Comparison of ENCODE assay signal across 15 mouse cellular contexts in the genomic region with DNA sequence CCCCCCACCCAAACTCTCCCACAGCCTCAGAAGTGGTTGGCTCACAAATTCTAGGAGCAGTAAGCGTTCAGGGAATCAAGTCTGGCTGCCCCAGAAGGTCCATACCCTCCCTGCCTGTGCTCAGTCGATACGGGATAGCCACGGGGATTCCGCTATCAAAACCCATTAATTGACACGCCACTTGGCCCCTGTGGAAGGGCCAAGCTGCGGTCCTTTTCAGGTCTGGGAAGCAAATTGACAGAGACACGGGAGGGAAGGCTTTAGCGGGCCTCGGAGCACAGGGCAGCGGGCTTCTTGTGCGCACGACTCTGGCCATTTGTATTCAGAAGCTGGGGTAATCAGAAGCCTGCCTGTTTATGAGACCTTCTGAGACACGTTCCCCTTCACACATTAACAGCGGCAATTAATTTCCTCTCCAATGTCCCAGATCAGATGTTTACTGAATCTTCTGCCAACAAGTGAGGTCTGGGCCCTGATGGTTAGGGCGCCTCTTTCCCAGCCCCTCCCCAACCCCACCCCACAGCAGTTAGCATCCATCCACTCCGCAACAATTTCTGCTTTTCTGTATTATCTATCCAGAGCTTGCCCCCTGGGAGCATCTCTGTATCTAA.
DNase-seq lines count a peak whose midpoint lies in the region; ATAC-seq lines count a peak whose summit lies in the region.
"Had no signal": no experiment of that assay in that cellular context is flagged by ENCODE, and none has a peak within 500 bp of the region (broad histone marks: within the 10 kb centered on the region; RNA-seq: fewer than 3 reads in every experiment).

No protein-coding gene starts in this region.

- no peak overlapping the region for H3K9ac ChIP-seq in forebrain, embryonic 11.5 days (ENCODE audit: low read length)
- H3K9ac ChIP-seq in midbrain, embryonic 11.5 days (ENCODE audit: low read length) = no peak overlapping the region
- no peak overlapping the region for H3K9ac ChIP-seq in neural tube, embryonic 14.5 days (replicated peaks; ENCODE audit: low read depth, low read length)
- H3K9ac ChIP-seq: heart, embryonic 15.5 days; limb, embryonic 15.5 days; lung, embryonic 14.5 days had no signal

- peaks cover 5% of the 10 kb centered on the region; the same call in 1 of the 2 replicates for H3K9me3 ChIP-seq in forebrain, embryonic 10.5 days
- H3K9me3 ChIP-seq in forebrain, embryonic 11.5 days (ENCODE audit: control insufficient read depth, low read length) = no peaks in the 10 kb centered on the region
- no peaks in the 10 kb centered on the region for H3K9me3 ChIP-seq in hindbrain, embryonic 10.5 days
- H3K9me3 ChIP-seq in midbrain, embryonic 11.5 days (ENCODE audit: control insufficient read depth, low read length) = no peaks in the 10 kb centered on the region
- H3K9me3 ChIP-seq in neural tube, embryonic 14.5 days (ENCODE audit: control insufficient read depth, low read length) = no peaks in the 10 kb centered on the region
- H3K9me3 ChIP-seq: heart, embryonic 15.5 days; limb, embryonic 15.5 days had no signal

- H3K27me3 ChIP-seq in forebrain, embryonic 10.5 days (ENCODE audit: poor library complexity, severe bottlenecking) = no peaks in the 10 kb centered on the region
- no peaks in the 10 kb centered on the region for H3K27me3 ChIP-seq in forebrain, embryonic 11.5 days (ENCODE audit: control insufficient read depth, insufficient read depth, low read length)
- H3K27me3 ChIP-seq in hindbrain, embryonic 10.5 days (ENCODE audit: insufficient read depth, poor library complexity, severe bottlenecking) = no peaks in the 10 kb centered on the region
- no peaks in the 10 kb centered on the region for H3K27me3 ChIP-seq in midbrain, embryonic 11.5 days (ENCODE audit: control insufficient read depth, insufficient read depth, low read length)
- H3K27me3 ChIP-seq in neural tube, embryonic 14.5 days (ENCODE audit: control insufficient read depth, insufficient read depth, low read length) = no peaks in the 10 kb centered on the region
- H3K27me3 ChIP-seq: heart, embryonic 15.5 days; limb, embryonic 15.5 days had no signal

- H3K27ac ChIP-seq in forebrain, embryonic 10.5 days = peak overlapping the region; percentile 36
- no peak overlapping the region for H3K27ac ChIP-seq in forebrain, embryonic 11.5 days (ENCODE audit: low read depth, low read length)
- peak overlapping the region; percentile 70 for H3K27ac ChIP-seq in hindbrain, embryonic 10.5 days
- no peak overlapping the region for H3K27ac ChIP-seq in midbrain, embryonic 11.5 days (ENCODE audit: low read depth, low read length)
- no peak overlapping the region for H3K27ac ChIP-seq in neural tube, embryonic 14.5 days (ENCODE audit: low read depth, low read length)
- H3K27ac ChIP-seq: heart, embryonic 15.5 days; limb, embryonic 15.5 days had no signal

- 79% methylated on average over 17 of the region's 17 CpGs for WGBS in forebrain, embryonic 10.5 days
- WGBS in forebrain, embryonic 11.5 days = 58% methylated on average over 17 of the region's 17 CpGs
- WGBS in hindbrain, embryonic 10.5 days = 60% methylated on average over 17 of the region's 17 CpGs
- WGBS in midbrain, embryonic 11.5 days = 57% methylated on average over 17 of the region's 17 CpGs
- 26% methylated on average over 17 of the region's 17 CpGs for WGBS in neural tube, embryonic 14.5 days

- no peaks in the 10 kb centered on the region for H3K36me3 ChIP-seq in forebrain, embryonic 10.5 days (replicated peaks)
- no peaks in the 10 kb centered on the region for H3K36me3 ChIP-seq in forebrain, embryonic 11.5 days (ENCODE audit: control insufficient read depth, insufficient read depth, low read length)
- H3K36me3 ChIP-seq in hindbrain, embryonic 10.5 days = no peaks in the 10 kb centered on the region
- H3K36me3 ChIP-seq in midbrain, embryonic 11.5 days (ENCODE audit: control insufficient read depth, insufficient read depth, low read length) = no peaks in the 10 kb centered on the region
- H3K36me3 ChIP-seq in neural tube, embryonic 14.5 days (ENCODE audit: control insufficient read depth, insufficient read depth, low read length) = no peaks in the 10 kb centered on the region
- H3K36me3 ChIP-seq: heart, embryonic 15.5 days; limb, embryonic 15.5 days had no signal

- DNase-seq in forebrain, embryonic 10.5 days (ENCODE audit: extremely low spot score, low spot score) = no peak
- no peak for DNase-seq in forebrain, embryonic 11.5 days (ENCODE audit: low spot score)
- peak; percentile 23 for DNase-seq in hindbrain, embryonic 10.5 days (ENCODE audit: low spot score)
- no peak for DNase-seq in midbrain, embryonic 11.5 days (ENCODE audit: low spot score, missing footprints)
- no peak for DNase-seq in adipocyte (ENCODE audit: low spot score)
- DNase-seq in gastrocnemius, postnatal 4 days (ENCODE audit: low spot score in 2 of 2) = no peak
- DNase-seq in urinary bladder, adult 18-20 months (ENCODE audit: low spot score in 2 of 2) = no peak
- DNase-seq: cerebellum, adult 11 months; kidney, adult 9 months; lung, embryonic 14.5 days; thymus, adult 18-20 months had no signal

- peaks cover 35% of the 10 kb centered on the region for H3K4me1 ChIP-seq in forebrain, embryonic 10.5 days
- 0 out of 2 replicates have a peak, but pooled peaks cover 2% of the 10 kb centered on the region for H3K4me1 ChIP-seq in forebrain, embryonic 11.5 days (replicated peaks; ENCODE audit: control insufficient read depth, insufficient read depth, low read length)
- H3K4me1 ChIP-seq in hindbrain, embryonic 10.5 days (replicated peaks) = peaks cover 56% of the 10 kb centered on the region
- peaks cover 9% of the 10 kb centered on the region for H3K4me1 ChIP-seq in midbrain, embryonic 11.5 days (ENCODE audit: control insufficient read depth, insufficient read depth, low read length)
- peaks cover 21% of the 10 kb centered on the region for H3K4me1 ChIP-seq in neural tube, embryonic 14.5 days (ENCODE audit: control insufficient read depth, insufficient read depth, low read length)

- no peak overlapping the region for H3K4me2 ChIP-seq in forebrain, embryonic 11.5 days (ENCODE audit: low read depth, low read length, severe bottlenecking)
- H3K4me2 ChIP-seq in midbrain, embryonic 11.5 days = no peak overlapping the region
- no peak overlapping the region for H3K4me2 ChIP-seq in neural tube, embryonic 14.5 days (ENCODE audit: low read depth, low read length)
- H3K4me2 ChIP-seq: heart, embryonic 15.5 days; limb, embryonic 15.5 days; lung, embryonic 14.5 days had no signal

- H3K4me3 ChIP-seq in forebrain, embryonic 10.5 days = no peak overlapping the region
- H3K4me3 ChIP-seq in forebrain, embryonic 11.5 days (ENCODE audit: low read depth, low read length) = no peak overlapping the region
- no peak overlapping the region for H3K4me3 ChIP-seq in hindbrain, embryonic 10.5 days
- no peak overlapping the region for H3K4me3 ChIP-seq in midbrain, embryonic 11.5 days (ENCODE audit: low read depth, low read length)
- no peak overlapping the region for H3K4me3 ChIP-seq in neural tube, embryonic 14.5 days (ENCODE audit: low read depth, low read length)
- H3K4me3 ChIP-seq: heart, embryonic 15.5 days; limb, embryonic 15.5 days; myocyte had no signal

- no peak for ATAC-seq in forebrain, embryonic 11.5 days (replicated peaks; ENCODE audit: low FRiP score)
- ATAC-seq in midbrain, embryonic 11.5 days (ENCODE audit: low FRiP score) = peak; percentile 35; the same call in 1 of the 2 replicates
- peak; percentile 26; the same call in 1 of the 2 replicates for ATAC-seq in neural tube, embryonic 14.5 days (ENCODE audit: low read depth)

Comparison
In these comparisons a context has a peak if more than half of its experiments do, and no peak if none do; other contexts are left out.
1. H3K27ac ChIP-seq: peak in forebrain, embryonic 10.5 days (single experiment) and hindbrain, embryonic 10.5 days (single experiment); none in forebrain, embryonic 11.5 days (single experiment), midbrain, embryonic 11.5 days (single experiment) and neural tube, embryonic 14.5 days (single experiment).